Mouse (Mus musculus) small intestine, adult 2 months (tissue): ENCODE results near the gene Ifna16. TPM values are rescaled to one million over a fixed set of nuclear protein-coding genes. Genes with fewer than 3 reads are reported as not detected.
A peak's percentile ranks its signal among the peaks of the same experiment; 100 is the strongest.

Source experiments
- H3K27ac ChIP-seq: fragments of 200-500 bp; 2 replicates; pipeline ENCODE4 v1.5.1; 2012; ENCODE audit warnings: low read depth, low read length, control low read depth, inconsistent platforms; ENCODE audit not compliant: insufficient read depth
- H3K27me3 ChIP-seq: fragments of 200-500 bp; 2 replicates; pipeline ENCODE4 v1.6.1; 2012; ENCODE audit warnings: mild to moderate bottlenecking, moderate library complexity, low read length, inconsistent platforms; ENCODE audit not compliant: control insufficient read depth, insufficient read depth
- H3K36me3 ChIP-seq: fragments of 200-500 bp; 2 replicates; pipeline ENCODE4 v1.6.1; 2012; ENCODE audit warnings: mild to moderate bottlenecking, low read length, control low read depth, inconsistent platforms; ENCODE audit not compliant: control insufficient read depth, insufficient read depth
- H3K4me1 ChIP-seq: fragments of 200-500 bp; 2 replicates; pipeline ENCODE4 v1.6.1; 2012; ENCODE audit warnings: low read length, inconsistent platforms, mixed read lengths; ENCODE audit not compliant: control insufficient read depth, insufficient read depth, insufficient read length
- H3K4me3 ChIP-seq: fragments of 200-500 bp; 2 replicates; pipeline ENCODE4 v1.5.1; 2012; ENCODE audit warnings: low read depth, mild to moderate bottlenecking, control low read depth, inconsistent platforms, low read length, moderate library complexity
- CTCF ChIP-seq: fragments of 200-500 bp; IDR thresholded peaks from 2 replicates; pipeline ENCODE4 v1.5.1; 2012; ENCODE audit warnings: low read depth, mild to moderate bottlenecking, control low read depth, inconsistent platforms, low read length, moderate library complexity, mixed read lengths; ENCODE audit not compliant: insufficient replicate concordance, insufficient read length; ENCODE audit errors: extremely low read depth
- POLR2A ChIP-seq: fragments of 200-500 bp; IDR thresholded peaks from 2 replicates; pipeline ENCODE4 v1.6.1; 2012; ENCODE audit warnings: low read depth, mild to moderate bottlenecking, control low read depth, inconsistent platforms, low read length, moderate library complexity
- WGBS: fragments of 180-500 bp; shearing (Covaris S2); methylation state at CpG from one replicate; pipeline ENCODE4 v1.1.7; 2018; 5-methylcytosine and 5-hydroxymethylcytosine counted together
- polyA plus RNA-seq: library from polyadenylated mRNA; depleted of rRNA; stranded (reverse); fragments of >200 nt; gene quantifications from 2 replicates; pipeline ENCODE4 v1.2.3, GENCODE M21; 2012; rRNA removed

Ifna16 gene
- polyA plus RNA-seq, result not detected in 2 replicates

GRCm38 (mm10) chr4:88676824-88677223, at the start of gene Ifna16:
TSS of gene Ifna16 (minus strand) at chr4:88676924.
- Histone ChIP-seq H3K36me3 (no peaks in the 10 kb centered on the region), H3K4me1 (no peaks in the 10 kb centered on the region), H3K4me3 (no peak within 1 kb of the TSS), H3K27me3 (no peaks in the 10 kb centered on the region), H3K27ac (no peak within 1 kb of the TSS)
- 72% methylated on average over 1 of the region's 1 CpGs for WGBS
- TF ChIP-seq CTCF (no peak), POLR2A (no peak)

GRCm38 (mm10) chr4:88723497-88724090, 46.9 kb upstream of the Ifna16 start:
- Histone ChIP-seq H3K27me3 (no peaks in the 10 kb centered on the region), H3K4me3 (no peak overlapping the region), H3K27ac (no peak overlapping the region), H3K4me1 (peaks cover 7% of the 10 kb centered on the region; the same call in 1 of the 2 replicates), H3K36me3 (peaks cover 5% of the 10 kb centered on the region; the same call in 1 of the 2 replicates)
- 21% methylated on average over 8 of the region's 8 CpGs for WGBS
- no peak for TF ChIP-seq CTCF
- TF ChIP-seq POLR2A, result no peak

GRCm38 (mm10) chr4:88721791-88722721, 45.3 kb upstream of the Ifna16 start, which contains the start of the genes Gm26566 and Klhl9:
TSS of gene Gm26566 (plus strand) at chr4:88721805.
TSS of gene Klhl9 (minus strand) at chr4:88722465.
- under 1% methylated on average over 82 of the region's 82 CpGs for WGBS
- peaks cover 9% of the 10 kb centered on the region; the same call in 1 of the 2 replicates for H3K4me1 ChIP-seq
- H3K4me3 ChIP-seq, result peak within 1 kb of the TSS; percentile 68
- no peak for TF ChIP-seq CTCF
- peak; percentile 86 for TF ChIP-seq POLR2A
- peaks cover 7% of the 10 kb centered on the region; the same call in 1 of the 2 replicates for H3K36me3 ChIP-seq
- H3K27me3 ChIP-seq, result no peaks in the 10 kb centered on the region
- H3K27ac ChIP-seq, result peak within 1 kb of the TSS; percentile 94

- peaks cover 9% of the 10 kb centered on the region; the same call in 1 of the 2 replicates for H3K4me1 ChIP-seq
- WGBS, result 4% methylated on average over 1 of the region's 1 CpGs
- H3K27ac ChIP-seq, result no peak overlapping the region
- no peaks in the 10 kb centered on the region for H3K27me3 ChIP-seq
- peaks cover 16% of the 10 kb centered on the region; the same call in 1 of the 2 replicates for H3K36me3 ChIP-seq
- TF ChIP-seq POLR2A (no peak), CTCF (no peak)
- H3K4me3 ChIP-seq, result no peak overlapping the region
Measured at GRCm38 (mm10) chr4:88718715-88719114, 42.0 kb upstream of the Ifna16 start.

GRCm38 (mm10) chr4:88715059-88715458, 38.3 kb upstream of the Ifna16 start:
- H3K27me3 ChIP-seq, result no peaks in the 10 kb centered on the region
- peaks cover 3% of the 10 kb centered on the region; the same call in 1 of the 2 replicates for H3K4me1 ChIP-seq
- H3K4me3 ChIP-seq, result no peak overlapping the region
- H3K36me3 ChIP-seq, result peaks cover 14% of the 10 kb centered on the region; the same call in 1 of the 2 replicates
- TF ChIP-seq POLR2A, result no peak
- no peak for TF ChIP-seq CTCF
- no peak overlapping the region for H3K27ac ChIP-seq

GRCm38 (mm10) chr4:88714281-88714680, 37.6 kb upstream of the Ifna16 start:
- peaks cover 12% of the 10 kb centered on the region; the same call in 1 of the 2 replicates for H3K36me3 ChIP-seq
- TF ChIP-seq POLR2A (no peak), CTCF (no peak)
- WGBS, result 50% methylated on average over 1 of the region's 1 CpGs
- no peak overlapping the region for H3K27ac ChIP-seq
- H3K27me3 ChIP-seq, result no peaks in the 10 kb centered on the region
- peaks cover 2% of the 10 kb centered on the region; the same call in 1 of the 2 replicates for H3K4me1 ChIP-seq
- no peak overlapping the region for H3K4me3 ChIP-seq
